Mouse (Mus musculus): ENCODE measurements around the gene Ccdc158.

DNA sequence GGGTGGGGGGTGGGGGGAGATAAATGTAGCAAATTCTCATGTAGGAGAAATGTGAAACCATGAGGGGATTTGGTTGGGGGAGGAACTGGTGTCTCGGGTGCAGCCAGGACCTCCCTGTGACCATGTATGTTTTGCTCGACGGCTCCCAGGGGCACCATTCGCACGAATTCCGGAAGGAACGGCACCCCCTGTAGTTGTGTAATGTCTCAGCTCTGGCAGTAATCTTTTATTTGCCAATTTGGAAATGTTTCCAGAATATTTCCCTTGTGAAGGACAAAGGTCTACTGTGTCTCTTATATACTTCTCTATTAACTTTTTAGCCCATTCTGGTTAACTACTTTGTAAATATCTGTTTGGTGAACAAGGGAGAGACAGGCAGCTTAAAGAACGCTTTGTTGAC, 35.7 kb upstream of the Ccdc158 start:
- TF ChIP-seq POLR2A (IDR thresholded peaks at IDR 0.05; ENCODE audit: low read depth, low read length) = no peak
- no peak for TF ChIP-seq CTCF (IDR thresholded peaks at IDR 0.05; ENCODE audit: borderline replicate concordance, insufficient read depth, low read length)
